Mouse (Mus musculus): ENCODE measurements around the gene Ykt6. TPM values are rescaled to one million over a fixed set of nuclear protein-coding genes. Genes with fewer than 3 reads are reported as not detected.

Ykt6 gene
- total RNA-seq, 2 experiments from 2014 or later: 84.7 to 85.3 TPM

- no peak for DNase-seq (ENCODE audit: low spot score in 2 of 2)
These were observed 6.8 kb upstream of the Ykt6 start for GRCm38 (mm10) chr11:5948546-5949250.

DNA sequence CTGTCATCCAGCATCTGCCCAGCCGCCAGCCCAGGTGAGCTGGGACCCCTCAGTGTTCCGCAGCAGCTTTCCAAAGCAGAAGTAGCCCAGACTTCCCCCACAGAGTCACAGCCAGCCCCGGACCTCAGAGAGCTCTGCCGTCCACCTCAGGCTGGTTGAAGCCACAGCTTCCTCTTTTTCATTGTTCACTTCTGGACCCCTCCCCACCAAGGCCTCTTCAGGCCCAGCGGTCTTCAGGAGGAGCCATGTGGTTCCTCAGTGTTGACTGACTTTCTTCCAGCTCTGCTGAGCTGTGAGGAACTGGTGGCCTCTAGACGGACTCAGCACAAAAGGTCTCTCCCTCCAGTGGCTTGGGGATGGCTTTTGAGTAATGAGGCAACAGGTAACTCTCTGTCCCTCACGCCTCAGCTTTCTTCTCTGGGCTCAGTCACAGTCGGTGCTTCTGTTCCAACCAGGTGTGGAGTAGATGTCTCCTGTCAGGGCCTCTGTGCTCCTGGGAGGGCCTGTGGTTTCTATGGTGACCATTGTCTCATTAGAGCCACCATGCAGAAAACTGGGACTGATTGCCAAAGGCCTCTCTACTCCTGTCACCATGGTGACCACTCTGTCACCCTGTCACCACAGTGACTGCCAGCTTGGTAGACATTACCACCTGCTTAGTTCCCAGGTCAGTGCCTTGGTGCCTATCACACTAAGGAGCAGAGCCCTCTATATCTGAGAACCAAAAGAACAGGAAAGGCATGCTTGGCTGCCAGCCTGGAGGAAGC, 5.7 kb upstream of the Ykt6 start, which contains the start of gene Gck:
Gck (minus strand) TSS at position 496 of the 767 bp plus-strand sequence.
- DNase-seq (ENCODE audit: low spot score in 2 of 2): no peak

DNA sequence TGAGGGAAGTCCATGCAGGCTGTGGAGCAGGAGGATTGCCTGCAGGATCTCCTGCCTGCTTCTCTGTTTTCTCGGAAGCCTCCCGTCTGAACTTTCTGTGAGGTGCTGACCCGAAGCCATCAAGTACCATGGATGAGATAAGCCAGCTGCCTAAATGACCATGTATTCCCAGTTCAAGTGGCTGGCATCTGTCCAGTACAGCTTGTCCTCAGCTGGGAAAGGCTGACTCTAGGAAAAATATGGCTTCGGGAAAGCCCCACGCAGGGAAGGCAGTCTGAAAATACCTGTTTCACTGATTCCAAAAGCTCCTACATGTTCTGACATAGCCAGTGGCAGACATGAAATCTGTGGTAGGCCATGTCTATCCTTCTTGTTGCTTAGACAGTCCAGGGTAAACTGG, 3.0 kb upstream of the Ykt6 start:
- no peak for DNase-seq (ENCODE audit: low spot score in 2 of 2)

- no peak for DNase-seq (ENCODE audit: low spot score in 2 of 2)
These were observed 2.2 kb upstream of the Ykt6 start for GRCm38 (mm10) chr11:5953130-5953765.

DNA sequence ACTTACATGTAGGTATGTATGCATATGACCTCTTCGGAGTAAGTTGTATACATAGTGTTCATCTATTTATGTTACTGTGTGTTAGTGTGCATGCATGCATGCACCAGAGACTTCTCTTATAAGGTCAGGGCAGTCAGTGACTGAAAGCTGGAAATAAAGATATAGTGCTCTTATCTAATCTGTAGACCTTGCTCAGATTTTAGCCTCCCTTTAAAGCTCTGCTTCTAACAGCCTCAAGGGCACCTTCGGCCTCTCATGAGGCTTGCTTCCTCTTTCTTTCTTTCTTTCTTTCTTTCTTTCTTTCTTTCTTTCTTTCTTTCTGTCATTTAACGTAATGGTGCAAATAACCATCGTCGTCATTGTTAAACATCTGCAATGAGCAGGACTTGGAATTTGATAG, 1.1 kb upstream of the Ykt6 start:
- no peak for DNase-seq (ENCODE audit: low spot score in 2 of 2)

GRCm38 (mm10) chr11:5954965-5955504, 458 bp upstream of the Ykt6 start:
- DNase-seq (ENCODE audit: low spot score in 2 of 2): no peak

DNA sequence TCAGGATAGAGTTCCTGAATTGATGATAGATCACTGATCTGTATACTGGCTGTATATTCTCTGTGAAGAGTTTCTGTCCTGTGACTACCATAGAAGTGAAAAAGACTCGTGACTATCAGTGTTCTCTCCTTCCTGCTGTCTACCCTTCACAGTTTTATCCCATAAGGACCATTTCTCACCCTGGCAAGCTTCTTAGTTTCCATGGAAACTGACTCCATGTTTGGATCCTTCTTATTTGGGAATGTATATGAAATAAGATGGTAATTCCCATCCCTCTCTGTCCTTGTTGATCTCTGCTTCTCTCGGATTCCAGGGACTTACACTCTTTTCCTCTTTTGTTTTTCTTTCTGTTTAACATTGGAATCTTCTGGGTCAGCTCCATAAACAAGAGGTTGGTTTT, 4.6 kb downstream of the Ykt6 start:
- DNase-seq (ENCODE audit: low spot score in 2 of 2): no peak

DNA sequence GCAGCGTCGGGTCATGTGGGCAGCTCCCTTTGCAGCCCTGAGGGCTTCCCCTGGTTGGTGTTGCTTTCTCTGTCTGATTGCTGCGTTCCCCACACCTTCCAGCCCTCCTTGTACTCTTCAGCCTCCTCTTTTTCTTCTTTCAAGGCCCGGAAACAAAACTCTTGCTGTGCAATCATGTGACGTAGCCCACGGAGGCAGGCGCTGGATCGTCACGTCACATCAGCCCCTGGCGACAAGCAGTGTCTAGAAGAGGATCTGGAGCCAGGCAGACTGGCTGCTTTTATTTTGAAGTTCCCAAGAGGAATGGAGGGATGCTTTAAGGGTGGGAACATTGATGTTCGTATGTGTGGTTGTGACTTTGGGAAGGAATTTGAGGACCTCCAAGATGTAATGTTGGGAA, 10.4 kb downstream of the Ykt6 start:
- no peak for DNase-seq (ENCODE audit: low spot score in 2 of 2)

GRCm38 (mm10) chr11:5966751-5967150, 11.3 kb downstream of the Ykt6 start:
- DNase-seq (ENCODE audit: low spot score in 2 of 2): no peak

GRCm38 (mm10) chr11:5968223-5968622, 12.7 kb downstream of the Ykt6 start:
- DNase-seq (ENCODE audit: low spot score in 2 of 2): no peak

DNA sequence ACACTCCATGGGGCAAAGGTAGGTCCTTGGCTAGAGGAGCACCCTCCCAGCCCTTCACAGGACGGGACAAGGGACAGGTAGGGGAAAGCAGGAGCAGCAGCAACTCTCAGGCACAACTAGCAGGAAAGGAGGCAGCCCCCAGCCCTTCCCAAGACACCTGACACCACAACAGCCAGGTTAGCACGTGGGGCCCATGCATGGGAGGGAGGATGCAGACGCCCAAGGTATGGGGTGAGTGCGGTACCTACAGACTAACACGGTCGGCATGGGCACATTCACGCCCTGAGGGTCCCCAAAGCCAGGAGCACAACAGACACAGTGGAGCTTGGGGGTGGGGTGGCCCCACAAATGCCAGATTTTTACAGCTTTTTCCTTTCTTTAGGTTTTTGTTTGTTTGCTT, 15.7 kb downstream of the Ykt6 start:
- no peak for DNase-seq (ENCODE audit: low spot score in 2 of 2)

DNA sequence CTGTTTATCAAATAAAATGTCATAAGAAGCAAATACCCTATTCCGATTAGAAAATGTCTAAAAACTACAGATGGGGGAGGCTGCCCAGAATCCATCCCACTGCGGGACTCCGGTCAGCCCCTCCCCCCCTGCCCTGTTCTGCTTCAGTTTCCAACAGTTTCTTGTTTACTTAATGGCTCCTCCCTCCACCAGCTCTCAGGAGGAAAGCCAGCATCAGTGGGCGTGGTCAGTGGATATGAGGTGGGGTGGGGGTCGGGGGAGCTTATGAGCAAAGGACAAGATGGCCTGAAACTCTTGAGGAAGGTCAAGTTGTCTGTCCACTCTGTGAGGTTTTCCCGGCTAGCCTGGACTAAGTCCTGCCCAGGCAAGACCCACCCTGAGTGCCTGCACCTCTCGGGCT, 17.7 kb downstream of the Ykt6 start:
- DNase-seq (ENCODE audit: low spot score in 2 of 2): no peak

DNA sequence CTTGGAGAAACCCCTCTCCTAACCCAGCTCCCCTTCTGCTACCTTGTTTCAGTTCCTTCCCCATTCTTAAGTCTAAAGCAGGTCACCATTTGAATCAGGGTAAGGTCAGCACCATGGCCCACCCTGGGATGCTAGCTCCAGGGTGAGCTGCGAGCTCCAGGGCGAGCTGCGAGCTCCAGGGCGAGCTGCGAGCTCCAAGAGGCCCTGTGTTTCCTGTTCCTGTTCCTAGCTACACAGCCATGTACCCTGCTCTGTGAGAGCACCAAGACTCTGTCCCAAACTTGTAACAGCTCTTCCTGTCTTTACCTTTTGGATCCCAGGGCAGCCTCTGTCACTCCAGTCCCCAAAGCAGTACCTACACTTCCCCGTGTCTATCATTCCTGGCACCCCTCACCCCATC, 18.6 kb downstream of the Ykt6 start:
- no peak for DNase-seq (ENCODE audit: low spot score in 2 of 2)

DNA sequence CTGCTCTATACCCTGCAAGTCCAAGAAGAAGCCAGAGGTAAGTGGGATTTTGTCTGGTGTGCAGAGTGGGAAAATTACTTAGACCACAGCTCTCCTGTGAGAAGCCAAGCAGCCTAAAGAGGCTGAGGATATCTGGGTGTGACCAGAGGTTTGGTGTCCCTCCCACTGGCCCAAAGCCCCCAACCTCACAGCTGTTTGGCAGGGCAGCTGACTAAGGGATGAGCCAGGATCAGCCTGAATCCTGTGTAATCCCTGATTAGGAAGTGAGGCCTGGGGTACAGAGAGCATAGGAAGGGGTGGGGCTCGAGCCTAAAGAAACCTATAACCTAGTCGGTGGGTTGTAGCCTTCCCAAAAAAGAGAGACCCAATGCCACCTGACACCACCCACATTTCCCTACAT, 19.6 kb downstream of the Ykt6 start:
- no peak for DNase-seq (ENCODE audit: low spot score in 2 of 2)

GRCm38 (mm10) chr11:5976106-5976505, 20.6 kb downstream of the Ykt6 start:
- no peak for DNase-seq (ENCODE audit: low spot score in 2 of 2)

DNA sequence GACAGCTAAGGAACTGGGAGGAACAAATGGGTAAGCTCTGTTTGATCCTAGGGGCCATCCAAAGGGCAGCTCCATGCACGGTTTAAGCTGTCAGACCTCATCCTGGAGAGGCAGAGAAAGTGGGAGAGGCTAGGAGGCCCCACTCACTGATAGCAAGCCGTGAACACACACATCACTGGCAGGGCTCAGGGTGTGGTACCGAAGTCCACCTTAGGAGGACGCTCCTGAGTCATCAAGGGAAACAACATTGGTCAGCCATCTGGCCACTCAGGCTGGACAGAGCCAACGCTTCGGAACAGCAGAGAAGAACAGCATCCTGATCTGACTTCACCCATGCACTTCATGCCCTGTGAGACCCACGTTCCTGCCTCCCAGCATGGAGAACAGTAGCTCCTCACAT, 23.6 kb downstream of the Ykt6 start:
- DNase-seq (ENCODE audit: low spot score in 2 of 2): no peak

DNA sequence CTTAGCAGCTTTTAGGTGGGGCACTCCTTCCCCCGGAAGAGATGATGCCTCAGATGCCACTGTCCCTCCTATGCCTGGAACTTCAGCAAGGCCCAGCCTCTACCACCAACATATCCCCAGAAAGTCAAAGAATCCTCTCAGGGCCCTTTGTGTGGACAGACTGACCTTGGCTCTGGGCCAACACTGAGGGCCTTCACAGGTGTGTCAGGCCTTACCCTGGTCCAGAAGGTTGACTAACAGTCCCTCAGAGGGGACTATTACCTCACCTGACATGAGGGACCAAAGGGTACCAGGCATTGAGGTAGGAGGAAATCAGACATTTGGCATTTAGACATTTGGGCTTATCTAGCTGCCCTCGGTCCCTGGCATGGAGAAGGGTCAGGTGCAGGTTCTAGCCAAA, 24.6 kb downstream of the Ykt6 start:
- no peak for DNase-seq (ENCODE audit: low spot score in 2 of 2)

DNA sequence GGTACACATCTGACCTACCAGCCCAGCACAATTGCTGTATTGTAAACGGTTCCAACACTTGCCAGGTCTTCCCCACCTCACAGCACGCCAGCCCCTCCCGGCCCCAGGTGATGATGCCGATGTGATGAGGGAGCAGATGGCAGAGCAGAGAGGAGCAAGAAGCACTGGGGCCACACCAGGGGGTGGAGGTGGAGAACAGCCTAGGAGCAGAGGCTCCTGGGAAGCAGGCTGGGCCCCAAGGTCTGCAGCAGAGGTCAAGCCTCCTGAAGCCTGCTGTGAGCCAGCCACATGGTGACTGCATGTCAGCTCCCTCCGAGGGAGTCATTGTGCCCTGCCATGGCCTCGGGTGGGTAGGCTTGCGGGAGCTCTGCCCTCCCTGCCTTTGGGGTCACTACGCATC, 25.1 kb downstream of the Ykt6 start:
- DNase-seq (ENCODE audit: low spot score in 2 of 2): no peak

- DNase-seq (ENCODE audit: low spot score in 2 of 2): no peak
These were observed 25.8 kb downstream of the Ykt6 start for GRCm38 (mm10) chr11:5981323-5981722.

DNA sequence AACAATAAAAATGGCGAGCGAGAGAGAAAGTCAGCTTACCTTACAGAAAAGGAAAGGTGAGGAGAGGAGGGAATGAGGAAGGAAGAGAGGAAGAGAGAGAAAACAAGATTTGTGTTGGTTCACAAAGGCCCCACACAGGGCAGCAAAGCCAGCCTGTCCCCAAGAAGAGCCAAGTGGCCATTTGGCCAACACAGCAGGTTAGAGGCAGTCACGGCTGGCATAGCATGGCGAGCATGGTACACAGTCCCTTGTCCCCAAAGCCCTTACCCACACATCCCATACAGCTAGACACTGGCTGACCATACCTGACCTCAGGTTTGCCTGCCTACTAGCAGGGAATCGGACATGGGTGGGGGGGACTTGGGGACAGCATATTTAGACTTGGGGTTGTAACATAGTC, 28.1 kb downstream of the Ykt6 start:
- no peak for DNase-seq (ENCODE audit: low spot score in 2 of 2)

- DNase-seq (ENCODE audit: low spot score in 2 of 2): no peak
These were observed 32.6 kb downstream of the Ykt6 start for GRCm38 (mm10) chr11:5988126-5988525.

DNA sequence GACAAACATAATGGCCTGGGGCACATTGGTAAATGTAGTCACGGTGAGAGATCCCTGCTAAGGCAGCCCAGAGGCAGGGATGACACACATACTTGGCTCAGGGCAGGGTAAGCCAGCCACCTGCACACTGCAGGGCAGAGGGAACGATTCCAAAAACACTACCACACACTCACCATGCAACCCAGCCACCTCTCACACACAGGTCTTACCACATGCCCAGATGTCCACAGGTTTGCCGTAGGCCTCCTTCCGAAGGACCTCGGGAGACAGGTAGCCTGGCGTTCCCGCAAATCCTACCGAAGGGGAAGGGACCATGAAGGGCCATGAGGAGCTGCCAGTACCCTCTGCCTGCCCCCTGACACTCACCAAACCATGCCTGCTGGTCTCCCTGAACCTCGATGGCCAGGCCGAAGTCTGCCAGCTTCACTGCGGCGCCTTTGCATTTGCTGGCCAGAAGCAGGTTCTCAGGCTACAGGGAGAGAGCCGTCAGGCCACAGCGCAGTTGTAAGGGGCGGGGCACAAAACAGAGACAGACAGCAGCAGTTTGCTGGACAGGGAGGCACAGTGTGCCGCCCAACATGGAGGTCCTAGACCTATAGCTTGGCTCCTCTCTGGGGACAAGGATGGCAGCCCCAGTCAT, 34.6 kb downstream of the Ykt6 start:
- DNase-seq (ENCODE audit: low spot score in 2 of 2): no peak

All from layer of hippocampus, postnatal 14 days (tissue).